Mouse (Mus musculus): ENCODE data around the gene Cd84.
"Not testable (repeated sequence)": the region's sequence is repeated elsewhere in the genome, so short reads cannot be mapped to it uniquely, and the experiment has no call there.

DNA sequence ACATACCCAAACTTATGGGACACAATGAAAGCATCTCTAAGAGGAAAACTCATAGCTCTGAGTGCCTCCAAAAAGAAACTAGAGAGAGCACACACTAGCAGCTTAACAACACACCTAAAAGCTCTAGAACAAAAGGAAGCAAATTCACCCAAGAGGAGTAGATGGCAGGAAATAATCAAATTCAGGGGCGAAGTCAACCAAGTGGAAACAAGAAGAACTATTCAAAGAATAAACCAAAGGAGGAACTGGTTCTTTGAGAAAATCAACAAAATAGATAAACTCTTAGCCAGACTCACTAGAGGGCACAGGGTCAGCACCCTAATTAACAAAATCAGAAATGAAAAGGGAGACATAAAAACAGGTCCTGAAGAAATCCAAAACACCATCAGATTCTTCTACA lies 28.4 kb upstream of the Cd84 start:
- not testable (repeated sequence) for TF ChIP-seq CTCF, EP300 (IDR thresholded peaks at IDR 0.05; ENCODE audit: low read depth)

All from heart, postnatal 0 days (tissue).